Mouse (Mus musculus) liver, adult 10 weeks (tissue): ENCODE data around the gene Olfr1183. TPM values are rescaled to one million over a fixed set of nuclear protein-coding genes. Genes with fewer than 3 reads are reported as not detected.

Source experiments
- polyA plus RNA-seq: library from polyadenylated mRNA; stranded (reverse); fragments of 350-450 nt; fragmentation: Illumina TruSeq; extraction: RNeasy Lipid Tissue Mini Kit (QIAGEN cat#74804); gene quantifications from one replicate; pipeline ENCODE4 v1.2.3, GENCODE M21; 2014; ENCODE audit warnings: low read depth, low replicate concordance

The Olfr1183 gene
- not detected for polyA plus RNA-seq

GRCm38 (mm10) chr2:88454567-88454966 lies at the start of gene Olfr1183:
TSS of gene Olfr1183 (plus strand) at chr2:88454867.

GRCm38 (mm10) chr2:88406353-88406752 lies 48.3 kb upstream of the Olfr1183 start, which contains the start of gene Olfr1179:
TSS of gene Olfr1179 (minus strand) at chr2:88406453.

GRCm38 (mm10) chr2:88419051-88419450 lies 35.6 kb upstream of the Olfr1183 start, which contains the start of gene Olfr1180:
TSS of gene Olfr1180 (minus strand) at chr2:88419151.

GRCm38 (mm10) chr2:88426071-88426470 lies 28.6 kb upstream of the Olfr1183 start, which contains the start of gene Olfr1181:
TSS of gene Olfr1181 (minus strand) at chr2:88426171.

GRCm38 (mm10) chr2:88449031-88449430 lies 5.6 kb upstream of the Olfr1183 start, which contains the start of gene Gm13757:
TSS of gene Gm13757 (minus strand) at chr2:88449131.

GRCm38 (mm10) chr2:88483298-88483697 lies 28.6 kb downstream of the Olfr1183 start, which contains the start of gene Olfr1184:
TSS of gene Olfr1184 (plus strand) at chr2:88483598.

GRCm38 (mm10) chr2:88493020-88493419 lies 38.4 kb downstream of the Olfr1183 start, which contains the start of gene Olfr1185-ps1:
TSS of gene Olfr1185-ps1 (plus strand) at chr2:88493320.

GRCm38 (mm10) chr2:88518251-88518650 lies 63.6 kb downstream of the Olfr1183 start, which contains the start of gene Olfr1186:
TSS of gene Olfr1186 (plus strand) at chr2:88518551.

Other genes starting within 250 kb of the Olfr1183 start
- gene Olfr1170, start 226.5 kb upstream of the Olfr1183 start, polyA plus RNA-seq: not detected
- not detected for gene Olfr1173, start 175.0 kb upstream of the Olfr1183 start, polyA plus RNA-seq
- gene Olfr1174-ps, start 139.7 kb upstream of the Olfr1183 start, polyA plus RNA-seq: not detected
- gene Olfr1175-ps, start 127.7 kb upstream of the Olfr1183 start, polyA plus RNA-seq: not detected
- not detected for gene Olfr1176, start 118.1 kb upstream of the Olfr1183 start, polyA plus RNA-seq
- not detected for gene Olfr1177-ps, start 108.4 kb upstream of the Olfr1183 start, polyA plus RNA-seq
- not detected for gene Olfr1178, start 67.8 kb upstream of the Olfr1183 start, polyA plus RNA-seq
- gene Olfr1179, start 48.4 kb upstream of the Olfr1183 start, polyA plus RNA-seq: not detected
- not detected for gene Olfr1180, start 35.7 kb upstream of the Olfr1183 start, polyA plus RNA-seq
- gene Olfr1181, start 28.7 kb upstream of the Olfr1183 start, polyA plus RNA-seq: not detected
- not detected for gene Gm13757, start 5.7 kb upstream of the Olfr1183 start, polyA plus RNA-seq
- gene Olfr1184, start 28.7 kb downstream of the Olfr1183 start, polyA plus RNA-seq: not detected
- gene Olfr1185-ps1, start 38.5 kb downstream of the Olfr1183 start, polyA plus RNA-seq: not detected
- not detected for gene Olfr1186, start 63.7 kb downstream of the Olfr1183 start, polyA plus RNA-seq
- not detected for gene Olfr1188, start 102.1 kb downstream of the Olfr1183 start, polyA plus RNA-seq
- gene Olfr1189, start 131.6 kb downstream of the Olfr1183 start, polyA plus RNA-seq: not detected
- not detected for gene Olfr1191-ps1, start 185.7 kb downstream of the Olfr1183 start, polyA plus RNA-seq
- not detected for gene Olfr1192-ps1, start 193.6 kb downstream of the Olfr1183 start, polyA plus RNA-seq
- not detected for gene Olfr1193, start 220.8 kb downstream of the Olfr1183 start, polyA plus RNA-seq
- gene Olfr1195, start 234.3 kb downstream of the Olfr1183 start, polyA plus RNA-seq: not detected
- not detected for gene Olfr1196, start 249.7 kb downstream of the Olfr1183 start, polyA plus RNA-seq